Comparison of ENCODE assay signal across 9 mouse cellular contexts in genomic region chr2:157944156-157944893, GRCm38 (mm10). TPM values are rescaled to one million over a fixed set of nuclear protein-coding genes. Genes with fewer than 3 reads are reported as not detected.
DNase-seq lines count a peak whose midpoint lies in the region; ATAC-seq and TF ChIP-seq lines count a peak whose summit lies in the region.
"Had no signal": no experiment of that assay in that cellular context is flagged by ENCODE, and none has a peak within 500 bp of the region (broad histone marks: within the 10 kb centered on the region; RNA-seq: fewer than 3 reads in every experiment).

No protein-coding gene starts in this region.

- H3K4me1 ChIP-seq in lung, embryonic 14.5 days (ENCODE audit: insufficient read depth) = peaks cover 10% of the 10 kb centered on the region
- H3K4me1 ChIP-seq in forebrain, embryonic 13.5 days = peaks cover 30% of the 10 kb centered on the region
- peaks cover 27% of the 10 kb centered on the region for H3K4me1 ChIP-seq in midbrain, embryonic 14.5 days (ENCODE audit: control insufficient read depth, insufficient read depth, low read length)

- no peaks in the 10 kb centered on the region for H3K36me3 ChIP-seq in lung, embryonic 14.5 days (ENCODE audit: insufficient read depth)
- no peaks in the 10 kb centered on the region for H3K36me3 ChIP-seq in forebrain, embryonic 13.5 days (ENCODE audit: poor library complexity, severe bottlenecking)
- 0 out of 2 replicates have a peak, but pooled peaks cover 13% of the 10 kb centered on the region for H3K36me3 ChIP-seq in midbrain, embryonic 14.5 days (ENCODE audit: control insufficient read depth, insufficient read depth, low read length)

- 10% methylated on average over 36 of the region's 37 CpGs for WGBS in lung, embryonic 14.5 days
- WGBS in forebrain, embryonic 13.5 days = 8% methylated on average over 36 of the region's 37 CpGs
- WGBS in midbrain, embryonic 14.5 days = 10% methylated on average over 37 of the region's 37 CpGs

- no peak overlapping the region; the same call in 1 of the 2 replicates for H3K27ac ChIP-seq in lung, embryonic 14.5 days (ENCODE audit: low read depth)
- no peak overlapping the region for H3K27ac ChIP-seq in forebrain, embryonic 13.5 days
- H3K27ac ChIP-seq in midbrain, embryonic 14.5 days (replicated peaks; ENCODE audit: low read depth, low read length) = peak overlapping the region; percentile 61

- peak; percentile 48; the same call in 1 of the 2 replicates for ATAC-seq in lung, embryonic 14.5 days (ENCODE audit: insufficient read depth)
- ATAC-seq in forebrain, embryonic 13.5 days = no peak; the same call in 1 of the 2 replicates
- ATAC-seq in midbrain, embryonic 14.5 days (ENCODE audit: low FRiP score, low TSS enrichment) = peak; percentile 44
- no peak; the same call in 1 of the 2 replicates for ATAC-seq in granulocyte monocyte progenitor cell, adult 5-6 weeks (replicated peaks; ENCODE audit: poor library complexity, severe bottlenecking)

- H3K9ac ChIP-seq in lung, embryonic 14.5 days = peak overlapping the region; percentile 66
- peak overlapping the region; percentile 75 for H3K9ac ChIP-seq in forebrain, embryonic 13.5 days
- H3K9ac ChIP-seq in midbrain, embryonic 14.5 days (replicated peaks; ENCODE audit: low read length) = peak overlapping the region; percentile 65

- TF ChIP-seq CTCF in lung, embryonic 14.5 days (IDR thresholded peaks at IDR 0.05; ENCODE audit: low read depth) = no peak

- peak overlapping the region; percentile 49 for H3K4me3 ChIP-seq in lung, embryonic 14.5 days (ENCODE audit: low read depth, low read length)
- peak overlapping the region; percentile 51 for H3K4me3 ChIP-seq in forebrain, embryonic 13.5 days
- H3K4me3 ChIP-seq in midbrain, embryonic 14.5 days (replicated peaks; ENCODE audit: low read depth, low read length) = peak overlapping the region; percentile 40

- DNase-seq in lung, embryonic 14.5 days = peak; percentile 14
- DNase-seq in lung, postnatal 10 days = no peak
- peak; percentile 51 for DNase-seq in kidney, adult 18-20 months
- DNase-seq in midbrain, embryonic 14.5 days = no peak
- no peak for DNase-seq in spleen, adult 18-20 months
- DNase-seq in testis, postnatal 10 days (ENCODE audit: low spot score) = no peak

- peaks cover 24% of the 10 kb centered on the region for H3K27me3 ChIP-seq in lung, embryonic 14.5 days (ENCODE audit: insufficient read depth, low read length)
- peaks cover 27% of the 10 kb centered on the region for H3K27me3 ChIP-seq in forebrain, embryonic 13.5 days
- 0 out of 2 replicates have a peak, but pooled peaks cover 3% of the 10 kb centered on the region for H3K27me3 ChIP-seq in midbrain, embryonic 14.5 days (ENCODE audit: control insufficient read depth, insufficient read depth, low read length)

- no peaks in the 10 kb centered on the region for H3K9me3 ChIP-seq in lung, embryonic 14.5 days (ENCODE audit: low read depth, low read length)
- no peaks in the 10 kb centered on the region for H3K9me3 ChIP-seq in forebrain, embryonic 13.5 days (replicated peaks)
- no peaks in the 10 kb centered on the region for H3K9me3 ChIP-seq in midbrain, embryonic 14.5 days (ENCODE audit: control insufficient read depth, low read length)

- peak overlapping the region; percentile 96 for H3K4me2 ChIP-seq in lung, embryonic 14.5 days
- peak overlapping the region; percentile 89 for H3K4me2 ChIP-seq in forebrain, embryonic 13.5 days
- peak overlapping the region; percentile 73 for H3K4me2 ChIP-seq in midbrain, embryonic 14.5 days (ENCODE audit: low read length)

RNA-seq across cellular contexts. Expression of gene Vstm2l, which starts 29.9 kb away (rescaled TPM):
- not detected in 2 replicates for polyA plus RNA-seq in lung, embryonic 14.5 days (2014; fragmentation: Nextera tagmentation; extraction: Ambion mirVana)
- polyA plus RNA-seq in forebrain, embryonic 13.5 days (2015; fragmentation: Nextera tagmentation; extraction: Ambion mirVana) = 1.9 and 2.7 TPM in 2 replicates
- 38.5 and 56.7 TPM in 2 replicates for polyA plus RNA-seq in midbrain, embryonic 14.5 days (2014; fragmentation: Nextera tagmentation; extraction: Ambion mirVana)
- total RNA-seq in granulocyte monocyte progenitor cell, adult 5-6 weeks (2014; fragmentation: Nextera tagmentation) = not detected in 2 replicates
- total RNA-seq in granulocyte monocyte progenitor cell, adult 5-6 weeks (2017) = not detected in 2 replicates
- polyA plus RNA-seq: Patski had no signal

Comparison
In these comparisons a context has a peak if more than half of its experiments do, and no peak if none do; other contexts are left out.
1. DNase-seq: peak in lung, embryonic 14.5 days (single experiment) and kidney, adult 18-20 months (single experiment); none in lung, postnatal 10 days (single experiment), midbrain, embryonic 14.5 days (single experiment), spleen, adult 18-20 months (0 of 2) and testis, postnatal 10 days (single experiment).
2. ATAC-seq: peak in lung, embryonic 14.5 days (single experiment) and midbrain, embryonic 14.5 days (single experiment); none in forebrain, embryonic 13.5 days (single experiment) and granulocyte monocyte progenitor cell, adult 5-6 weeks (single experiment).
3. RNA of gene Vstm2l, which starts 29.9 kb away (polyA plus RNA-seq): 38.5 to 56.7 TPM in midbrain, embryonic 14.5 days; 1.9 to 2.7 TPM in forebrain, embryonic 13.5 days and not detected in lung, embryonic 14.5 days; every median in the first group is over 10 times any median in the second.
4. Peak in every context shown above with its lines, with median percentiles within 50 percentile points of each other: H3K4me2 ChIP-seq, H3K4me3 ChIP-seq and H3K9ac ChIP-seq.